Mouse (Mus musculus) heart, postnatal 0 days (tissue): ENCODE measurements around the gene Tlr5. TPM values are rescaled to one million over a fixed set of nuclear protein-coding genes. Genes with fewer than 3 reads are reported as not detected.
A peak's percentile ranks its signal among the peaks of the same experiment; 100 is the strongest.

ENCODE experiments used
- ATAC-seq: fragments of 200-750 bp; cut with Nextera tagmentation; 2 replicates; pipeline ENCODE4 v1.8.0; 2017; ENCODE audit warnings: low read depth, moderate number of reproducible peaks, moderate library complexity; ENCODE audit not compliant: insufficient read depth
- DNase-seq: peaks from one replicate; pipeline ENCODE4 v3.0.0-alpha.2; 2016; ENCODE audit warnings: low spot score
- H3K27ac ChIP-seq: fragments of 300-500 bp; sonication (generic); 2 replicates; pipeline ENCODE4 v1.5.1; 2014; ENCODE audit warnings: low read depth, mild to moderate bottlenecking
- H3K27me3 ChIP-seq: fragments of 300-500 bp; sonication (generic); 2 replicates; pipeline ENCODE4 v1.6.1; 2014; ENCODE audit warnings: low read length, mixed read lengths; ENCODE audit not compliant: control insufficient read depth, insufficient read depth
- H3K36me3 ChIP-seq: fragments of 300-500 bp; sonication (generic); replicated peaks from 2 replicates; pipeline ENCODE4 v1.6.1; 2014; ENCODE audit warnings: low read length, mixed read lengths; ENCODE audit not compliant: control insufficient read depth, insufficient read depth
- H3K4me1 ChIP-seq: fragments of 300-500 bp; sonication (generic); 2 replicates; pipeline ENCODE4 v1.6.1; 2014; ENCODE audit warnings: antibody characterized with exemption; ENCODE audit not compliant: control insufficient read depth, insufficient read depth
- H3K4me2 ChIP-seq: fragments of 300-500 bp; sonication (generic); 2 replicates; pipeline ENCODE4 v1.6.1; 2014; ENCODE audit warnings: low read depth, mild to moderate bottlenecking, low read length, moderate library complexity
- H3K4me3 ChIP-seq: fragments of 300-500 bp; sonication (generic); 2 replicates; pipeline ENCODE4 v1.5.1; 2014; ENCODE audit warnings: low read depth, low read length
- H3K9ac ChIP-seq: fragments of 300-500 bp; sonication (generic); replicated peaks from 2 replicates; pipeline ENCODE4 v1.6.1; 2014; ENCODE audit warnings: low read depth, low read length, mixed read lengths
- H3K9me3 ChIP-seq: fragments of 300-500 bp; sonication (generic); replicated peaks from 2 replicates; pipeline ENCODE4 v1.6.1; 2016; ENCODE audit warnings: low read length; ENCODE audit not compliant: control insufficient read depth
- CTCF ChIP-seq: IDR thresholded peaks from 2 replicates; pipeline ENCODE4 v1.5.1; 2016; ENCODE audit warnings: antibody characterized with exemption, control low read depth, low read depth
- EP300 ChIP-seq: IDR thresholded peaks from 2 replicates; pipeline ENCODE4 v1.6.1; 2016; ENCODE audit warnings: antibody characterized with exemption, low read depth
- WGBS: fragments of 180-500 bp; shearing (Covaris S2); extraction: QIAGEN DNeasy Blood & Tissue Kit; methylation state at CpG from one replicate; pipeline ENCODE4 v1.1.7; 2014; 5-methylcytosine and 5-hydroxymethylcytosine counted together
- polyA plus RNA-seq: library from polyadenylated mRNA; unstranded; fragments of >200 nt; fragmentation: Nextera tagmentation; extraction: Ambion mirVana; gene quantifications from 2 replicates; pipeline ENCODE4 v1.2.1, GENCODE M21; 2015
- total RNA-seq: library from RNA; depleted of rRNA; stranded (reverse); fragments of >200 nt; gene quantifications from 2 replicates; pipeline ENCODE4 v1.2.3, GENCODE M21; 2014; ENCODE audit warnings: low replicate concordance

The Tlr5 gene
- total and polyA plus RNA-seq, 2 experiments from 2014 or later, result 0.92 to 1.3 TPM

- Histone ChIP-seq H3K4me3 (no peak overlapping the region), H3K27me3 (no peaks in the 10 kb centered on the region), H3K27ac (no peak overlapping the region), H3K4me1 (no peaks in the 10 kb centered on the region), H3K36me3 (peaks cover 10% of the 10 kb centered on the region), H3K4me2 (no peak overlapping the region), H3K9ac (no peak overlapping the region), H3K9me3 (no peaks in the 10 kb centered on the region)
- ATAC-seq, result no peak
- DNase-seq, result no peak
- no peak for TF ChIP-seq CTCF
- no peak for TF ChIP-seq EP300
- 87% methylated on average over 6 of the region's 6 CpGs for WGBS
Measured at GRCm38 (mm10) chr1:182972240-182972639, 17.7 kb downstream of the Tlr5 start.

GRCm38 (mm10) chr1:182974826-182975225 is 20.2 kb downstream of the Tlr5 start:
- TF ChIP-seq EP300, result no peak
- no peak for TF ChIP-seq CTCF
- H3K36me3 ChIP-seq, result peaks cover 10% of the 10 kb centered on the region
- 79% methylated on average over 14 of the region's 14 CpGs for WGBS
- H3K9ac ChIP-seq, result no peak overlapping the region
- no peaks in the 10 kb centered on the region for H3K9me3 ChIP-seq
- no peaks in the 10 kb centered on the region for H3K27me3 ChIP-seq
- no peak for ATAC-seq
- H3K4me3 ChIP-seq, result no peak overlapping the region
- H3K4me1 ChIP-seq, result no peaks in the 10 kb centered on the region
- no peak overlapping the region for H3K27ac ChIP-seq
- no peak overlapping the region for H3K4me2 ChIP-seq
- no peak for DNase-seq

GRCm38 (mm10) chr1:182980702-182981101 is 26.1 kb downstream of the Tlr5 start:
- H3K9ac ChIP-seq, result no peak overlapping the region
- no peak for ATAC-seq
- no peak overlapping the region for H3K4me3 ChIP-seq
- H3K4me2 ChIP-seq, result no peak overlapping the region
- no peak for DNase-seq
- no peaks in the 10 kb centered on the region for H3K27me3 ChIP-seq
- WGBS, result 55% methylated on average over 6 of the region's 6 CpGs
- no peaks in the 10 kb centered on the region for H3K9me3 ChIP-seq
- no peak for TF ChIP-seq EP300
- TF ChIP-seq CTCF, result no peak
- 0 out of 2 replicates have a peak, but pooled peaks cover 7% of the 10 kb centered on the region for H3K4me1 ChIP-seq
- H3K36me3 ChIP-seq, result no peaks in the 10 kb centered on the region
- no peak overlapping the region for H3K27ac ChIP-seq

- Histone ChIP-seq H3K4me1 (0 out of 2 replicates have a peak, but pooled peaks cover 7% of the 10 kb centered on the region), H3K36me3 (no peaks in the 10 kb centered on the region), H3K27ac (peak overlapping the region; percentile 60), H3K9ac (peak overlapping the region; percentile 56), H3K27me3 (no peaks in the 10 kb centered on the region), H3K9me3 (no peaks in the 10 kb centered on the region), H3K4me3 (peak overlapping the region; percentile 21), H3K4me2 (peak overlapping the region; percentile 57)
- WGBS, result 0% methylated on average over 13 of the region's 15 CpGs
- TF ChIP-seq CTCF, result peak; percentile 55
- TF ChIP-seq EP300, result no peak
- ATAC-seq (peak; percentile 99), DNase-seq (peak; percentile 99)
Measured at GRCm38 (mm10) chr1:182982995-182983394, 28.4 kb downstream of the Tlr5 start.

- DNase-seq (no peak), ATAC-seq (peak; percentile 30; the same call in 1 of the 2 replicates)
- H3K4me2 ChIP-seq, result peak overlapping the region; percentile 57
- peak overlapping the region; percentile 60 for H3K27ac ChIP-seq
- 0 out of 2 replicates have a peak, but pooled peaks cover 7% of the 10 kb centered on the region for H3K4me1 ChIP-seq
- H3K36me3 ChIP-seq, result no peaks in the 10 kb centered on the region
- H3K27me3 ChIP-seq, result no peaks in the 10 kb centered on the region
- WGBS, result 36% methylated on average over 14 of the region's 14 CpGs
- TF ChIP-seq EP300 (no peak), CTCF (no peak)
- peak overlapping the region; percentile 21; the same call in 1 of the 2 replicates for H3K4me3 ChIP-seq
- no peaks in the 10 kb centered on the region for H3K9me3 ChIP-seq
- peak overlapping the region; percentile 56 for H3K9ac ChIP-seq
Measured at GRCm38 (mm10) chr1:182983496-182984127, 29.0 kb downstream of the Tlr5 start.
